Mouse (Mus musculus) liver, adult 2 months (tissue): ENCODE results near the gene Gins1.

ENCODE experiments used
- CTCF ChIP-seq: fragments of 200-500 bp; IDR thresholded peaks from 2 replicates; pipeline ENCODE4 v1.5.1; 2011; ENCODE audit warnings: low read depth, low read length, control low read depth
- POLR2A ChIP-seq: fragments of 200-500 bp; IDR thresholded peaks from 2 replicates; pipeline ENCODE4 v1.6.1; 2011; ENCODE audit warnings: low read length, control low read depth; ENCODE audit not compliant: insufficient read depth; ENCODE audit errors: extremely low read depth

GRCm38 (mm10) chr2:150979861-150980620, 74.8 kb downstream of the Gins1 start:
- no peak for TF ChIP-seq CTCF
- no peak for TF ChIP-seq POLR2A
